Mouse (Mus musculus): Measurements from ENCODE around the gene Gcm2. TPM values are rescaled to one million over a fixed set of nuclear protein-coding genes. Genes with fewer than 3 reads are reported as not detected.
A peak's percentile ranks its signal among the peaks of the same experiment; 100 is the strongest.

Gcm2 gene
- polyA plus RNA-seq (2012; rRNA removed), result 0.04 TPM in 1 of 2 replicates, not detected in the other

DNA sequence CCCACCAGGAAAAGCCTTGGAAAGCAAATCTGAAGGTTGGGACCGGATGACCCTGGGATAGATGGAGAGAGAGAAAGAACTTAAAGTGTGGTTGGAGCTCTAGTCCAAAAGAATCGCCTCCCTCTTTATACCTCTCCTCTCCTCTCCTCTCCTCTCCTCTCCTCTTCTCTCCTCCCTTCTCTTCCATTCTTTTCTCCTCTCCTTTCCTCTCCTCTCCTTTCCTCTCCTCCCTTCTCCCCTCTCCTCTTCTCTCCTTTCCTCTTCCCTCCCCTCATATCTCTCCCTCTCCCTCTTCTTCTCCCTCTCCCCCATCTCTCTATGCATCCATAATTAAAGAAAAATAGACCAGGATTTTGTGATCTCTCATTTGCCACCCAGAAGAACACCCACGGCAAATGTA is at the start of gene Gcm2:
Gcm2 (minus strand) TSS at position 101 of the 400 bp plus-strand sequence.
- no peak within 1 kb of the TSS for H3K4me3 ChIP-seq (ENCODE audit: control insufficient read depth, low read depth, low read length)
- 0 out of 2 replicates have a peak, but pooled peaks cover 3% of the 10 kb centered on the region for H3K27me3 ChIP-seq (ENCODE audit: control insufficient read depth, insufficient read depth, low read length)
- TF ChIP-seq CTCF (IDR thresholded peaks at IDR 0.05; ENCODE audit: control insufficient read depth, insufficient read depth, insufficient replicate concordance, low read depth, low read length) (no peak), POLR2A (IDR thresholded peaks at IDR 0.05; ENCODE audit: control insufficient read depth, low read depth, low read length) (no peak)
- H3K27ac ChIP-seq (ENCODE audit: control insufficient read depth, insufficient read depth, low read depth, low read length), result no peak within 1 kb of the TSS
- no peaks in the 10 kb centered on the region for H3K36me3 ChIP-seq (ENCODE audit: control insufficient read depth, insufficient read depth, low read length)
- H3K4me1 ChIP-seq (ENCODE audit: control insufficient read depth, insufficient read depth, low read length), result peaks cover 6% of the 10 kb centered on the region

DNA sequence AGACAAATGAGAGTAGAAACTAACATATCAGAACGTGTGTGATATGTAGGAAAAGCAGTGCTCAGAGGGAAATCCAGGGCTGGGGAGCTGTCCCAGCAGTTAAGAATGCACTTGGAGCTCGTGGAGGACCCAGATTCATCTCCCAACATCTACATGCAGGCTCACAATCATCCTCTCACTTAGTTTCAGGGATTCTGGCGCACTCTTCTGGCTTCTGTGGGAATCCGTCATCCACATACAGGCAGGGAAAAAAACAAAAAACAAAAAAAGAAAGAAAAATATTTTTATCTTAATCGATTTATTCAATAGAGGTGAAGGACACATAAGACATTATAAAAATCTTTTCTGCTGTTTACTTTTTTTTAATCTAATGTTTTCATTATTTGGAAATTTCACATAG is 47.6 kb upstream of the Gcm2 start:
- no peaks in the 10 kb centered on the region for H3K36me3 ChIP-seq (ENCODE audit: control insufficient read depth, insufficient read depth, low read length)
- no peak for TF ChIP-seq CTCF (IDR thresholded peaks at IDR 0.05; ENCODE audit: control insufficient read depth, insufficient read depth, insufficient replicate concordance, low read depth, low read length)
- no peak for TF ChIP-seq POLR2A (IDR thresholded peaks at IDR 0.05; ENCODE audit: control insufficient read depth, low read depth, low read length)
- H3K27me3 ChIP-seq (ENCODE audit: control insufficient read depth, insufficient read depth, low read length), result no peaks in the 10 kb centered on the region
- H3K27ac ChIP-seq (ENCODE audit: control insufficient read depth, insufficient read depth, low read depth, low read length), result no peak overlapping the region
- no peaks in the 10 kb centered on the region for H3K4me1 ChIP-seq (ENCODE audit: control insufficient read depth, insufficient read depth, low read length)
- H3K4me3 ChIP-seq (ENCODE audit: control insufficient read depth, low read depth, low read length), result no peak overlapping the region

DNA sequence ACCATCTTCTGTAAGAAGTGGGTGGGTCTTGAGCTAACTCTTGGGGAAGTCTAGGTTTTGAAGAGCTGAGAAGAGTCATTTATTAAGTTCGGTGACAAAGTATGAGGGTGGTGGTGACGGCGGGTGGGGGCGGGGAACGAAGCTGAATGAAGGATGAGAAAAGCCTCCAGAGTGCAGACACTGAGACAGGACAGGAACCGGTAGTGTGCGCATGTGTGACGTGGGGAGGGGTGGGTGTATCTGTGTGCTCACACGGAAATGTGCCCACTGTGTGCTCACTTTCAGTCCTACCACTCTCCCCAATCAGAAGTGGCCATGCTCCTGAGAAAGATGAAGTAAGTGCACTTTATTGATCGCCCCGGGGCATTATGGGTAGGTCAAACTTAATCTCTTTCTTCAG is 42.3 kb upstream of the Gcm2 start:
- TF ChIP-seq CTCF (IDR thresholded peaks at IDR 0.05; ENCODE audit: control insufficient read depth, insufficient read depth, insufficient replicate concordance, low read depth, low read length) (no peak), POLR2A (IDR thresholded peaks at IDR 0.05; ENCODE audit: control insufficient read depth, low read depth, low read length) (no peak)
- peak overlapping the region; percentile 59 for H3K4me3 ChIP-seq (ENCODE audit: control insufficient read depth, low read depth, low read length)
- peaks cover 2% of the 10 kb centered on the region; the same call in 1 of the 2 replicates for H3K4me1 ChIP-seq (ENCODE audit: control insufficient read depth, insufficient read depth, low read length)
- H3K27me3 ChIP-seq (ENCODE audit: control insufficient read depth, insufficient read depth, low read length), result no peaks in the 10 kb centered on the region
- H3K27ac ChIP-seq (ENCODE audit: control insufficient read depth, insufficient read depth, low read depth, low read length), result no peak overlapping the region
- H3K36me3 ChIP-seq (ENCODE audit: control insufficient read depth, insufficient read depth, low read length), result no peaks in the 10 kb centered on the region

DNA sequence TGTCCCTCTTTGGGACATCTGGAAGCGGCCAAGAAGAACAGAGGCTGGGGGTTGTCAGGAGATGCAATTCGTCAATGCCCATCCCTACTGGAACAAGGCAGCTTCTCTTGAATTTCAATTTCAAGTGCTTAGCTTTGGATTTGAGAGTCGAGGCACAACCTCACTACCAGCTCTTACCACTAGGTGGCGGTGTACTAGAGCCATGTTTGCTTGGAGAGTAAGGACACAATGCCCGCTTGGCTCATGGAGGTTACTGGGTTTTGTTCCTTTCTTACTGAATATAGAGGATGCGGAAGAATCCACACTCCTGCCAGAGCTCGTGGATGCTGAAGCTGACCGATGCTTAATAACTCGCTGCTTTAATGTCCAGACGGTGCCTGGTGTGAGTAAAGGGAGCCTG is 35.4 kb upstream of the Gcm2 start:
- H3K27me3 ChIP-seq (ENCODE audit: control insufficient read depth, insufficient read depth, low read length), result no peaks in the 10 kb centered on the region
- TF ChIP-seq POLR2A (IDR thresholded peaks at IDR 0.05; ENCODE audit: control insufficient read depth, low read depth, low read length) (no peak), CTCF (IDR thresholded peaks at IDR 0.05; ENCODE audit: control insufficient read depth, insufficient read depth, insufficient replicate concordance, low read depth, low read length) (peak; percentile 67; the same call in 1 of the 2 replicates)
- H3K27ac ChIP-seq (ENCODE audit: control insufficient read depth, insufficient read depth, low read depth, low read length), result no peak overlapping the region
- no peaks in the 10 kb centered on the region for H3K36me3 ChIP-seq (ENCODE audit: control insufficient read depth, insufficient read depth, low read length)
- H3K4me1 ChIP-seq (ENCODE audit: control insufficient read depth, insufficient read depth, low read length), result no peaks in the 10 kb centered on the region; the same call in 1 of the 2 replicates
- no peak overlapping the region for H3K4me3 ChIP-seq (ENCODE audit: control insufficient read depth, low read depth, low read length)

DNA sequence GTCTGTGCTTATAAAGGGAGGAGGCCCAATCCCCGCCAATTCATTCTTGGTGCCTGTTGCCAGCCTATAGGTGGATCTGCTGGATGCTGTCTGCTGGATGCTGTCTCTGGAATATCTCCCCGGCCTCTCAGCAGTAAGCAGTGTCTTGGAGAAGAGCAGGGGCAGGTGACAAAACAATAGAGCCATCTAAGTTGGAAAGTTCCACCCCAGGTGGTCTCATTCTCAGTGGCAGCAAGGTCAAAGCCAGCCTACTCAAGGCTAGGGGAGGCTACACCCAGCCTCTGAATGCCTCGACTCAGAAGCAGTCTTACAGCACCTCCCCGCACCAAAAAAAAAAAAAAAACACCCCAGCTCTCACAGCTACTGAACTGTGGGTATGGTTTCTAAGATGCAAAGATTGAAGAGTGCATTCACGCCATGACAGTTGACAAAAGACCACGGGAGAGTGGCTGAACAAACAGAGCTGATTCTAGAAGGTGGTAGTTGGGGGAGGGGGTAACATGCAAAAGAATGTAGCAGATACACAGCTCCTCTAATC is 34.7 kb upstream of the Gcm2 start:
- H3K27me3 ChIP-seq (ENCODE audit: control insufficient read depth, insufficient read depth, low read length), result no peaks in the 10 kb centered on the region
- H3K27ac ChIP-seq (ENCODE audit: control insufficient read depth, insufficient read depth, low read depth, low read length), result no peak overlapping the region
- H3K36me3 ChIP-seq (ENCODE audit: control insufficient read depth, insufficient read depth, low read length), result no peaks in the 10 kb centered on the region
- H3K4me3 ChIP-seq (ENCODE audit: control insufficient read depth, low read depth, low read length), result no peak overlapping the region
- no peaks in the 10 kb centered on the region; the same call in 1 of the 2 replicates for H3K4me1 ChIP-seq (ENCODE audit: control insufficient read depth, insufficient read depth, low read length)
- TF ChIP-seq POLR2A (IDR thresholded peaks at IDR 0.05; ENCODE audit: control insufficient read depth, low read depth, low read length) (no peak), CTCF (IDR thresholded peaks at IDR 0.05; ENCODE audit: control insufficient read depth, insufficient read depth, insufficient replicate concordance, low read depth, low read length) (no peak)

DNA sequence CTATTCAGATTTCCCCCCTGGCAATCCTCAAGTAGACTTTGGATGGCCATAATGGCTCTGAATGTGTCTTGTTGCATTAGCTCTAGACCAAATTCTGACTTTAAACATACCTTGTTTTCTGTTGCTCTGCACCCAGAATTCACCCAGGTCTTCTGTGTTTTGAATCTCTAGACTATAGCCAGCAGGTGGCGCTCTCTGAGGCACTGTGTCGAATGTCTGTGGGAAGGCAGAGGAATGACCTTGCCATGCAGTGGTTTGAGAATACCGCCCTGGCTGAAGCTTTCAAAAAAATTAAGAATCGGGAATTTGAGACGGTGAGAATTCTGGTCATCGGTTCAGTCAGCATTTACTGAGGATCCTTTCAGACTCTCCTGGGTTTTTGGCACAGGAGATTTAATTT is 24.1 kb upstream of the Gcm2 start:
- H3K27me3 ChIP-seq (ENCODE audit: control insufficient read depth, insufficient read depth, low read length), result no peaks in the 10 kb centered on the region
- no peaks in the 10 kb centered on the region for H3K36me3 ChIP-seq (ENCODE audit: control insufficient read depth, insufficient read depth, low read length)
- H3K4me1 ChIP-seq (ENCODE audit: control insufficient read depth, insufficient read depth, low read length), result no peaks in the 10 kb centered on the region
- no peak overlapping the region for H3K4me3 ChIP-seq (ENCODE audit: control insufficient read depth, low read depth, low read length)
- no peak overlapping the region for H3K27ac ChIP-seq (ENCODE audit: control insufficient read depth, insufficient read depth, low read depth, low read length)
- peak; percentile 75; the same call in 1 of the 2 replicates for TF ChIP-seq CTCF (IDR thresholded peaks at IDR 0.05; ENCODE audit: control insufficient read depth, insufficient read depth, insufficient replicate concordance, low read depth, low read length)
- TF ChIP-seq POLR2A (IDR thresholded peaks at IDR 0.05; ENCODE audit: control insufficient read depth, low read depth, low read length), result no peak

DNA sequence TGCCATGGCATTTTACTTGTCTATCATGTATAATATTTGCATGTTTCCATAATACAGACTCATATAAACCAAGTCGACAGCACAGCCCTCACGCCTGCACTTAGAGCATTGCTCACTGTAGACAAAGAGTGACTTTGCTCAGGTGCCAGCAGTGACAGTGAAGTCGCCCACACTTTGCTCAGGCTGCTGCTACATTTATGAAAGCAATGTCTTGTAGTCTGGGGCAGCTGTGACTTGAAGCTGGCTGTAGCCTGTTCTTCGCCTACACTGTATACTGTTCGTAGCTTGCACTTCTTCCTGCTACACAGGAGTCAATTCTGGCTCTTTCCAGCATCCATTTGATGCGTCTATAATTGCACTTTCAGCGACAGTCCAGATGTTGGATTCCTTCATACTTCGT is 18.2 kb upstream of the Gcm2 start:
- no peaks in the 10 kb centered on the region; the same call in 1 of the 2 replicates for H3K4me1 ChIP-seq (ENCODE audit: control insufficient read depth, insufficient read depth, low read length)
- no peak overlapping the region for H3K27ac ChIP-seq (ENCODE audit: control insufficient read depth, insufficient read depth, low read depth, low read length)
- no peak overlapping the region for H3K4me3 ChIP-seq (ENCODE audit: control insufficient read depth, low read depth, low read length)
- no peak for TF ChIP-seq POLR2A (IDR thresholded peaks at IDR 0.05; ENCODE audit: control insufficient read depth, low read depth, low read length)
- no peak for TF ChIP-seq CTCF (IDR thresholded peaks at IDR 0.05; ENCODE audit: control insufficient read depth, insufficient read depth, insufficient replicate concordance, low read depth, low read length)
- no peaks in the 10 kb centered on the region for H3K27me3 ChIP-seq (ENCODE audit: control insufficient read depth, insufficient read depth, low read length)
- H3K36me3 ChIP-seq (ENCODE audit: control insufficient read depth, insufficient read depth, low read length), result no peaks in the 10 kb centered on the region
